Mouse (Mus musculus) megakaryocyte, embryonic 14.5 days (primary cell): Measurements from ENCODE around the gene Grm8.

Experiments used
- FLI1 ChIP-seq: IDR thresholded peaks from 2 replicates; pipeline ENCODE4 v1.6.1; 2012; ENCODE audit warnings: low read length, inconsistent platforms, mixed read lengths
- GATA1 ChIP-seq: IDR thresholded peaks from 3 replicates; pipeline ENCODE4 v1.6.1; 2012; ENCODE audit warnings: mixed read lengths, low read length, inconsistent platforms, borderline replicate concordance

DNA sequence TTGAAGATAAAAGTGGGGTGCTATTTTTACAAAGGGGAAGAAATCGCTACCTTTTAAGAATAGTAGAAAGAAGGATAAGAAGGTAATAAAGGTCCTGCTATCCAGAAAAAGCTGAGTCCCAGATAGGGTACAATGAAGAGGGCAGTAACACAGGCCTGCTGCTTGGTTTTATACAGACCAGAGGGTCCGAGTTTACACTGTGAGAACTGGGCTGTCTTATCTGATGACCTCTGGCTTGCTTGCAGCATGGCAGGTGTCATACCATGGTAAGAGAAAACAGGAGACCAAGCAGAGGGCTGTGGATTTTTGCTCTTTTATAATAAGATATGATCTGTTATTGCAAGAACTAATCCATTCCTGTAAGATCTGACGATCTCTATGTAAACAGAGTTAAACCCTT is 206.9 kb downstream of the Grm8 start:
- TF ChIP-seq GATA1 (no peak), FLI1 (no peak)
